Mouse (Mus musculus) limb, embryonic 11.5 days (tissue): ENCODE results near the gene Adgrv1. TPM values are rescaled to one million over a fixed set of nuclear protein-coding genes. Genes with fewer than 3 reads are reported as not detected.

Source experiments
- ATAC-seq: fragments of 200-750 bp; cut with Nextera tagmentation; 2 replicates; pipeline ENCODE4 v1.8.0; 2017; ENCODE audit warnings: low read depth; ENCODE audit not compliant: insufficient number of reproducible peaks, low FRiP score, low TSS enrichment
- DNase-seq: peaks from one replicate; pipeline ENCODE4 v3.0.0-alpha.2; 2015; ENCODE audit warnings: low spot score
- H3K27ac ChIP-seq: fragments of 300-500 bp; sonication (generic); replicated peaks from 2 replicates; pipeline ENCODE4 v1.5.1; 2014; ENCODE audit warnings: low read depth, mild to moderate bottlenecking, low read length
- H3K27me3 ChIP-seq: fragments of 300-500 bp; sonication (generic); 2 replicates; pipeline ENCODE4 v1.6.1; 2014; ENCODE audit warnings: mild to moderate bottlenecking, low read length, mixed read lengths; ENCODE audit not compliant: control insufficient read depth, insufficient read depth
- H3K36me3 ChIP-seq: fragments of 300-500 bp; sonication (generic); 2 replicates; pipeline ENCODE4 v1.6.1; 2014; ENCODE audit warnings: mild to moderate bottlenecking, low read length, moderate library complexity, mixed read lengths; ENCODE audit not compliant: control insufficient read depth, insufficient read depth
- H3K4me1 ChIP-seq: fragments of 300-500 bp; sonication (generic); 2 replicates; pipeline ENCODE4 v1.6.1; 2014; ENCODE audit warnings: low read length, mixed read lengths; ENCODE audit not compliant: control insufficient read depth, insufficient read depth
- H3K4me2 ChIP-seq: fragments of 300-500 bp; sonication (generic); 2 replicates; pipeline ENCODE4 v1.6.1; 2014; ENCODE audit warnings: low read depth, mild to moderate bottlenecking, moderate library complexity; ENCODE audit not compliant: severe bottlenecking
- H3K4me3 ChIP-seq: fragments of 300-500 bp; sonication (generic); 2 replicates; pipeline ENCODE4 v1.5.1; 2014; ENCODE audit warnings: low read depth, low read length
- H3K9ac ChIP-seq: fragments of 300-500 bp; sonication (generic); 2 replicates; pipeline ENCODE4 v1.6.1; 2014; ENCODE audit warnings: mild to moderate bottlenecking, low read length
- H3K9me3 ChIP-seq: fragments of 300-500 bp; sonication (generic); 2 replicates; pipeline ENCODE4 v1.6.1; 2016; ENCODE audit warnings: low read length; ENCODE audit not compliant: control insufficient read depth
- WGBS: fragments of 180-500 bp; shearing (Covaris S2); extraction: QIAGEN DNeasy Blood & Tissue Kit; methylation state at CpG from one replicate; pipeline ENCODE4 v1.1.7; 2014; 5-methylcytosine and 5-hydroxymethylcytosine counted together
- polyA plus RNA-seq: library from polyadenylated mRNA; unstranded; fragments of >200 nt; fragmentation: Nextera tagmentation; extraction: Ambion mirVana; gene quantifications from 2 replicates; pipeline ENCODE4 v1.2.1, GENCODE M21; 2014

The Adgrv1 gene
- polyA plus RNA-seq, 1 experiment from 2014 or later: 1.7 TPM

DNA sequence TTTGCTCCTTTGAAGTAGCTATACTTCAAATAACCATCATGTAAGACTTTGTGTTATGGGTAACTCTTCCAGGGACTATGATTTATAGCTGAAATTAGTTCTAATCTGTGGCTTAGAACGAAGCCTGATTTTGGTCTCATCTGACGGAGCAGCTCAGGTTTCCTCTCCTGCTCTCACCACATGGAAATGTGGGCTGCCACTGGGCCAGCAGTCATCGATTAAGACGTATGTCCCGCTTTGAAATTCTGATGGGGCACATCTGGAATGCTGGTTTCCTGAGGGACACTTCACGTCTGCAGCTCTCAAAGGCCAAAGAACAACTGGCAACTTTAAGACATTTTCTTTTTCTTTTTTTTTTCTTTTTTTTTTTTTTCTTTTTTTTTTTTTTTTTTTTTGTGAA, 207.8 kb downstream of the Adgrv1 start:
- ATAC-seq (peak; percentile 70; the same call in 1 of the 2 replicates), DNase-seq (peak; percentile 50)
- H3K9ac ChIP-seq: no peak overlapping the region
- H3K36me3 ChIP-seq: no peaks in the 10 kb centered on the region
- H3K4me1 ChIP-seq: no peaks in the 10 kb centered on the region
- no peak overlapping the region for H3K4me2 ChIP-seq
- WGBS: 7% methylated on average over 6 of the region's 6 CpGs
- no peaks in the 10 kb centered on the region for H3K9me3 ChIP-seq
- H3K27ac ChIP-seq: no peak overlapping the region
- H3K27me3 ChIP-seq: no peaks in the 10 kb centered on the region
- H3K4me3 ChIP-seq: no peak overlapping the region

- Histone ChIP-seq H3K4me1 (no peaks in the 10 kb centered on the region), H3K27me3 (no peaks in the 10 kb centered on the region), H3K36me3 (no peaks in the 10 kb centered on the region), H3K9me3 (no peaks in the 10 kb centered on the region), H3K9ac (no peak overlapping the region), H3K27ac (no peak overlapping the region), H3K4me2 (no peak overlapping the region), H3K4me3 (no peak overlapping the region)
- ATAC-seq (no peak), DNase-seq (no peak)
- WGBS: 70% methylated on average over 4 of the region's 4 CpGs
These were observed 209.0 kb downstream of the Adgrv1 start for GRCm38 (mm10) chr13:81424002-81424401.

DNA sequence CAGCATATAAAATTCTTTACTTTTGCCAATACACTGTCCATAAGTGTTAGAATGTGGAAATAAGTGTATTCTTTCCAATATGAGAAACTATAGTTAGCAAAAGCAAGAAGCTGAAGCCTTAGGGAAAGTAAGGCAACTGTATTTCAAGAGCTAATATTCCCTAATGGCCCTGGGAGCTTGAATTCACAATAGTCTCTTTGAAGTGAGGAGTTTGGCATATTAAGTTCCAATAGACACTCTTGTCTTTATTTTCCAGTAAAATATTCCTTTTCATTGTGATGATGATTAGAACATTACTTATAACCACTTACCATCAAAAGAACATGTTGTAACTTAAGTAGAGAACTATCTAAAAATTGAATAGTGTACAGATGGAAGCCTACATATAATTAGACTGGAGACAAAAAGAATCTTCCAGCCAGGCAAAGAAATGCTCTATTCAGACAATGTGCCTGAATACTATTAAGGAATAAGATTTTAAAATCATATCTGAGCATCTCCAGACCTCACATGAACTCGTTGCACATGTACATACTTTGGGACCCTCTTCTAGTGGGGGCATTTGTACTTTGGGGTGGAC, 225.0 kb downstream of the Adgrv1 start:
- ATAC-seq: no peak
- Histone ChIP-seq H3K4me1 (no peaks in the 10 kb centered on the region), H3K9ac (no peak overlapping the region), H3K9me3 (no peaks in the 10 kb centered on the region), H3K4me2 (no peak overlapping the region), H3K4me3 (no peak overlapping the region), H3K27me3 (no peaks in the 10 kb centered on the region), H3K36me3 (no peaks in the 10 kb centered on the region), H3K27ac (no peak overlapping the region)
- WGBS: 78% methylated on average over 1 of the region's 1 CpGs
- no peak for DNase-seq

GRCm38 (mm10) chr13:81402826-81403225, 230.1 kb downstream of the Adgrv1 start:
- WGBS: 97% methylated on average over 3 of the region's 3 CpGs
- no peak for DNase-seq
- no peak for ATAC-seq
- Histone ChIP-seq H3K27ac (no peak overlapping the region), H3K4me2 (no peak overlapping the region), H3K36me3 (no peaks in the 10 kb centered on the region), H3K27me3 (no peaks in the 10 kb centered on the region), H3K4me3 (no peak overlapping the region), H3K4me1 (no peaks in the 10 kb centered on the region), H3K9ac (no peak overlapping the region), H3K9me3 (no peaks in the 10 kb centered on the region)

GRCm38 (mm10) chr13:81402191-81402590, 230.8 kb downstream of the Adgrv1 start:
- DNase-seq (no peak), ATAC-seq (no peak)
- Histone ChIP-seq H3K9me3 (no peaks in the 10 kb centered on the region), H3K9ac (no peak overlapping the region), H3K36me3 (no peaks in the 10 kb centered on the region), H3K4me2 (no peak overlapping the region), H3K27ac (no peak overlapping the region), H3K27me3 (no peaks in the 10 kb centered on the region), H3K4me3 (no peak overlapping the region), H3K4me1 (no peaks in the 10 kb centered on the region)
- 75% methylated on average over 2 of the region's 2 CpGs for WGBS

- H3K4me2 ChIP-seq: no peak overlapping the region
- no peak for ATAC-seq
These were observed 231.2 kb downstream of the Adgrv1 start for GRCm38 (mm10) chr13:81401742-81402141.

DNA sequence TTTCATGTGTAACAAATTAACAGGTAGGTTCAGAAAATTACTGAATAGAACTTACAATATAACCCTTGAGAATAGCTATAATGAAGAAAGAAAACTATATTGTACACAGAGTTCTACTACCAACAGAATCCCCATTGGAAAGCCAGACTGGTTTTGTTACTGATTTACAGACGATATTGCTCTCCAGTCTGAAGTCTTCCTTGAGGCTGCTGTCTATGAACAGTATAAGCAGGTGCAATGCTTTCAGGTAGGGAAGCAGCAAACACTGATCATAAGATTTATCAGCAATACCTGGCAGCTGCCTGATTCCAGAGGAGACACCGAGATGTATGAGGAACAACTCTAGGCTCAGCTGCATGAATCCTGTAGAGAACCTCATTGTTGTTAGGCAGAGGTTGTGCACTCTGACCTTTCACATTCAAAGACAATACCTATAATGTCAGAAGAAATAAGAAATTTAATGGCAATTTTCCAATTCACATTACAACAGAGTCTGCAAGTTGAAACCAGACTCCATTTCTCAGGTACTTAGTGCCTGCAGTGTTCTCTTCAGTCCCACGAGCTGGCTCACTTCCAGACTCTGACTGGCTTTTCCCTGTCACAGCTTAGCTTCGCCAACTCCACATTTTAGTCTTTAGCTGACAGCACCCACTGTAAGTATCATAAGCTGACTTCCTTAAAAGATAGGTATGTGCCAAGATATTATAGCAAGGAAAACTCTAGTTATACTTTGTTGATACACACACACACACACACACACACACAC, 247.2 kb downstream of the Adgrv1 start:
- ATAC-seq (no peak), DNase-seq (no peak)
- H3K27me3 ChIP-seq: no peaks in the 10 kb centered on the region
- no peaks in the 10 kb centered on the region for H3K4me1 ChIP-seq
- 89% methylated on average over 4 of the region's 4 CpGs for WGBS
- no peak overlapping the region for H3K9ac ChIP-seq
- H3K27ac ChIP-seq: no peak overlapping the region
- H3K9me3 ChIP-seq: no peaks in the 10 kb centered on the region
- no peaks in the 10 kb centered on the region for H3K36me3 ChIP-seq
- no peak overlapping the region for H3K4me3 ChIP-seq
- H3K4me2 ChIP-seq: no peak overlapping the region

More at GRCm38 (mm10) chr13:81401742-81402141, 231.2 kb downstream of the Adgrv1 start:
- H3K9ac ChIP-seq: no peak overlapping the region
- H3K4me1 ChIP-seq: no peaks in the 10 kb centered on the region
- no peak overlapping the region for H3K4me3 ChIP-seq
- H3K27me3 ChIP-seq: no peaks in the 10 kb centered on the region
- H3K27ac ChIP-seq: no peak overlapping the region
- no peak for DNase-seq
- 83% methylated on average over 1 of the region's 1 CpGs for WGBS
- no peaks in the 10 kb centered on the region for H3K9me3 ChIP-seq
- H3K36me3 ChIP-seq: no peaks in the 10 kb centered on the region

- no peak overlapping the region for H3K9ac ChIP-seq
- WGBS: 88% methylated on average over 4 of the region's 4 CpGs
These were observed 251.1 kb downstream of the Adgrv1 start for GRCm38 (mm10) chr13:81381835-81382234.

More at GRCm38 (mm10) chr13:81381835-81382234, 251.1 kb downstream of the Adgrv1 start:
- H3K4me2 ChIP-seq: no peak overlapping the region
- H3K9me3 ChIP-seq: no peaks in the 10 kb centered on the region
- no peaks in the 10 kb centered on the region for H3K27me3 ChIP-seq
- no peak overlapping the region for H3K4me3 ChIP-seq
- ATAC-seq (no peak), DNase-seq (no peak)
- H3K36me3 ChIP-seq: no peaks in the 10 kb centered on the region
- H3K4me1 ChIP-seq: no peaks in the 10 kb centered on the region
- H3K27ac ChIP-seq: no peak overlapping the region
